Mouse (Mus musculus) gastrocnemius, postnatal 25 days (tissue): ENCODE data around the gene Odam. TPM values are rescaled to one million over a fixed set of nuclear protein-coding genes. Genes with fewer than 3 reads are reported as not detected.

ENCODE experiments used
- DNase-seq: peaks from one replicate; pipeline ENCODE4 v3.0.0; 2022
- long read RNA-seq, 2 experiments: library from polyadenylated mRNA; stranded (forward); transcript quantifications; one replicate each; pipeline ENCODE4 v2.0.0; 2021
- total RNA-seq, 2 experiments: library from RNA; stranded (reverse); gene quantifications; 1 replicate in 1 of 2; 2 replicates in 1 of 2; pipeline ENCODE4 v1.2.3; 2021

Gene Odam
- total RNA-seq = not detected
- long read RNA-seq, experiment 1 = 0 reads
- long read RNA-seq, experiment 2 = 0 reads

- DNase-seq = no peak
Observed at GRCm38 (mm10) chr5:87884729-87885128, at the start of gene Odam. Gene Odam (plus strand): TSS chr5:87885029.

DNA sequence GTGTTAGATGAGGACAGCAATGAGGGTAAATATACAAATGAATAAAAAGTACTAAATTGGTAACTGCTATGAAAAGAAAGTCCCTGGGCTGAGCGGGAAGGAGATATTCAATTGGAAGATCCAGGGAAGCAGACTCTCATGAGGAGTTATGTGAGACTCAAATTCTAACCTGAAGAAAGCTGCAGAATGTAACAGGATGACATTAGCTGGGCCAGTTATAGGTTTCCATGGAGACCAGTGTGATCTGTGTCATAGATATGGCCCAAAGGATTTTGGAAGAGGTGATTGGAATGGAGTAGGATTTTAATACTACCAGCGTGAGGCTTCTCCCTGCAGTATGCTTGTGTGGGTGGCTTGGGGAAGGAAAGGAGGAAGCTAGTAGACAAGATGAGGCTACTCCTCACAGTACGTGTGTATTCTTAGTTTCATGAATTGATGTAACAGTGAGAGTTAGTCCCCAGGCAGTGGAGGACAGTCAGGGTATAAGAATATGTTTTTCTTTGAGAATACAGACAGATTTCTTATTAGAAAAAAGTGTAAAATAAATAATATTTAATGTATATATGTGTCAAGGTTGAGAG is 29.6 kb upstream of the Odam start:
- DNase-seq = no peak

- DNase-seq = no peak
Observed at GRCm38 (mm10) chr5:87870084-87870483, 14.7 kb upstream of the Odam start.

DNA sequence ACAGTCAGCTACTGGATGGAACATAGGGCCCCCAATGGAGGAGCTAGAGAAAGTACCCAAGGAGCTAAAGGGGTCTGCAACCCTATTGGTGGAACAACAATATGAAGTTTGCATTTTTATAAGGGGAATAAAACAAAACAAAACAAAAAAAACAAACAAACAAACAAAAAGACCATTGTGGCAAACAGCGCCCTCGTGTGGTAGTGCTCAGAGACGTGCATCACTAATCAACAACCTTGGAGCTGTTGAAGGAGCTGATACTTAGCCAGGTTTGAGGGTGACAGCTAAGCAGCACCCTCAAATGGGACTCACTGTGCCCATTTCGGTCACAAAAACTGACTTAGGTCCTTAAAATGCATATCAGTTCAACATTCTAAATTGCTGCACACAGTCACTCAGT is 13.4 kb upstream of the Odam start:
- DNase-seq = no peak

DNA sequence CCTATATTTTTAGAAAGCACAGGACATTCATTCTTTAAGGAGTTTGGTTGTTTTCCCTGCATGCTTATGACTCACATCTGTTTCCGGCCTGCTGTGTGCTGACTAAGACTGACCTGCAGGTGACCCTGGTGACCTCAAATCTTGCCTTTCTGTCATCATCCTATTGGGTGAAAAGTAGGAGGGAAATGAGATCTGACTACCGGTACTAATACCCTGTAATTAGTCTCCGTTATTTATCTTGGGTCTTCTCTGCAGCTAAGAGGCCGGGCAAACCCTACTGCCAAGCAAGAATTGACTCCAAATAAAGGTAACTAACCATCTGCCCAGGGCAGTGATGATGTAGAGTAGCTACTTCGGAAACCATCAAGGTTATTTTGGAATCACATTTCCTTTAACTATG is 40.5 kb downstream of the Odam start, which contains the start of gene Csn3:
Csn3 (plus strand) TSS at position 208 of the 400 bp plus-strand sequence.
- DNase-seq = no peak

GRCm38 (mm10) chr5:87931603-87932002 is 46.8 kb downstream of the Odam start:
- no peak for DNase-seq

GRCm38 (mm10) chr5:87940752-87941151 is 55.9 kb downstream of the Odam start:
- no peak for DNase-seq

DNA sequence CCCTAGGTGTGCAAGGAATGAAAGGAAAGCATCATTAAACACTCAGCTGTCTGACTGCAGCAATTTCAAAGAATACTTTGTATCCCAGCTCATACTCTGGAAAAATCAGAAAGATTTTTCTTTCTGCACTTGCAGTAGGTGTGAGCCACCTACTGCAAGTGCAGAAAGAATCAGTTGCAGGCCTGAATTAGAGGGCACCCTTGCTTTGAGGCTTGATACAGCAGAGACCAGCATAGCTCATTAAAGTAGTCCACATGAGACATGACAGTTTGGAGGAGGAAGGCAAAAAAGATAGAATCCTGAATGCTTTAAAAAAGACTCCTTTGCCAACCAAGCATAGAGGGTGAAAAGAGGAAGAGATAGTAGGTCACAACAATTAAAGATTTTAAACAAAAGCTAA is 57.7 kb downstream of the Odam start:
- DNase-seq = no peak

Other genes with a start within 250 kb of the Odam start
- not detected for gene Csn1s1, start 218.8 kb upstream of the Odam start, total RNA-seq
- gene Csn2, start 185.4 kb upstream of the Odam start, total RNA-seq = not detected
- not detected for gene Csn1s2a, start 110.5 kb upstream of the Odam start, total RNA-seq
- not detected for gene Csn1s2b, start 76.9 kb upstream of the Odam start, total RNA-seq
- gene Prr27, start 59.3 kb upstream of the Odam start, total RNA-seq = not detected
- not detected for gene Csn3, start 40.5 kb downstream of the Odam start, total RNA-seq
- not detected for gene 2310003L06Rik, start 84.4 kb downstream of the Odam start, total RNA-seq
- gene Gm28434, start 84.5 kb downstream of the Odam start, total RNA-seq = not detected
- not detected for gene Cabs1, start 94.4 kb downstream of the Odam start, total RNA-seq
- not detected for gene Smr3a, start 117.5 kb downstream of the Odam start, total RNA-seq
- not detected for gene Smr2, start 201.5 kb downstream of the Odam start, total RNA-seq
- not detected for gene Gm11116, start 226.5 kb downstream of the Odam start, total RNA-seq